Mouse (Mus musculus): ENCODE data around the gene Bmpr1a.
"Not testable (repeated sequence)": the region's sequence is repeated elsewhere in the genome, so short reads cannot be mapped to it uniquely, and the experiment has no call there.

Bmpr1a gene

DNA sequence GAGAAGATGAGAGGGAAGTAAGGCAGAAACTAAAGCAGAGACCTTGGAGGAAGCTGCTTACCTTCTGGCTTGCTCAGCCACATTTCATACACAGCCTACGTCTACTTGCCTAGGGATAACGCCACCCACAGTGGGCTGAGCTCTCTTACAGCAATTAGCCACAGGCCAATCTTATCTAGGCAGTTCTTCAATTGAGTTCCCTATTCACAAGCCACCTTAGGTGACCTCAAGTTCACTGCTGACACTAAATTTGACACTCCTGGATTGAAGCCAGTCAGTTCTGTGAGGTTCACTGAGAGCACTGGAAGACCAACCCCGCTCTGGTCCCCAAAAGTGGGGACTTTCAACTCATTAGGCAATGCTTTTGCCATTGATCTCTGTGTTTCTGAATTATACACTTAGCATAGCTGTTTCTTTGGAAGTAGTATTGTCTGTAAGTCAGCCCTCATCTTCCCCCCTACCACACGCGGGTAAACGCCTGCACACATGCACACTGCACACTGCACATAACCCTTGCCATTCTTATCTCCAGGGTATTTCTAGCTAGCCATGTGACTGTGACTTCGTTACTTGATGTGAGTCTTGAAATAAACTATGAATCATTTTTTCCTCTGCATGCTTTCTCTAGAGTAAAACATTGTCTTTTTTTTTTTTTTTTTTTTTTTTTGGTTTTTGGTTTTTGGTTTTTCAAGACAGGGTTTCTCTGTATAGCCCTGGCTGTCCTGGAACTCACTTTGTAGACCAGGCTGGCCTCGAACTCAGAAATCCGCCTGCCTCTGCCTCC lies 120.0 kb downstream of the Bmpr1a start:
- DNase-seq (ENCODE audit: extremely low spot score) = no peak

DNA sequence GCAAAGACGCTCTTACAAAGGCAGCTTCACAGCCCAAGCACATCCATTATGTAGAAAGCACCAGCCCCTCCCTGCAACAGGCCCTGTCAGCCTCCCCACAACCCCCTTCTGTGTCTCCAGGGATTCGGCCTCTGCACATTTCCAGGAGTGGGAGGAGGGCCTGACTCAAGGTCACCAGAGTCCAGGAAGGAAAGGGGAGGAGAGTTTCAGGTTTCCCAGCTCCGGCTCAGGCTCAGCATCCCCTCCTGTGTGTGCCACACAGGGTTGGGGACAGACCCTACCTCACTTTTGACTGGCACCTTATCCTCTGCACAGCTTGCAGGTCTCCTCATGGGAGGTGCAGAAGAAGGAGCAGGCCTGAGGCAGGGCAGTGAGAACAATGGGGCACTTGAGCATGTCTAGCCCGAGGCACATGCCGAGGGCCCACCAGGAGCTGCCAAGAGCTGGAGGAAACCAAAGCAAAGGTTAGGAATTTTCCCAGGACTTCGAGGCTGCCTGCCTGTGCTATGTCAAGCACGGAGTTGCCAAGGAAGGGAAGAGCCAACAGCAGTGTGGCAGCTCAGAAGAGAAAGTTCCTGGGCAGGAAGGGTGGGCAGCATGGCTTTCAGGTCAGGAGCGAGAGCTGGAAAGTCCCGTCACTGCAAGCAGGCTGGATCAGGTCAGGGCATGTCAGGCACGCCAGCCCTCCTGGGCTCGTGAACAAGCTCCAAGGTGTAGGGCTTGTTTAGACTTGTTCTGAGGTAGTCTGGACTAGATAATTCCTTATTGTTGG lies 124.4 kb downstream of the Bmpr1a start:
- peak; percentile 60 for DNase-seq (ENCODE audit: extremely low spot score)

DNA sequence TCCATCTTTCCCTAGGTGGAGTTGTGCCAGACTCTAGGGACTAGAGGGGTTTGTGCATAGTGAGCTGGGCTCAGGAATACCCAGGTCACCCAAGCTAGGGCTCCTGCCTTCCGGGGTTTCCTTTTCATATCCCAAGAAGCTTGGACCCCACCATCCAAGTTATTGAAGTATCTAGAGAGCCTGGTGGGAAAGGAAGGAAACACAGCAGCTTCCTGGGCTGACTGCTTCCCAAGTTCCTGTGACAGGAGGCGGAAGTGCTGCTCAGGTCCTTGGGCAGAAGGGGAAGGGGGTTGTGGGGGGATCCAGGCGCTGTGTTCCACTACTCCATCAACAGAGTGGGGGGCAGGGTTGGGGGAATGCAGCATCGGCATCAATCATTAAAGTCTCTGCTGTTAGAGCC lies 126.0 kb downstream of the Bmpr1a start:
- DNase-seq (ENCODE audit: extremely low spot score) = no peak

DNA sequence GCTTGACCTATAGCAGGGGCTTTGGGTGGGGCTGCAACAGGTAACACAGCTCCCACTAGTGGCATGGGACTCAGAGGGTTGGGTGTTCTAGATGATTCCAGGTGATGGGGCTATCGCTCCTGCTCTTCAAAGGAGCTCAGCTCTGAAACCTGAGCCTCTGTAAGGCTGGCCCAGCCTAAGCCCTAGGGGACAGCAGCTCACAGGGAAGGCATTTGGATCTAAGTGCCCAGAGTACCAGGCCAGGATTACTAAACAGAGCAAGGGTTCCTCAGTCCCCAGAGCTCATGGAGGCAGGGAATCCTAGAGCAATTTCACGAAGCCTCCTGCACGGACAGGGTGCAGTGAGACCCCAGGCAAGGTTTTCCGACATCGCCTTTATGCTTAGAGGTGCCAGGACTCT lies 127.2 kb downstream of the Bmpr1a start:
- no peak for DNase-seq (ENCODE audit: extremely low spot score)

DNA sequence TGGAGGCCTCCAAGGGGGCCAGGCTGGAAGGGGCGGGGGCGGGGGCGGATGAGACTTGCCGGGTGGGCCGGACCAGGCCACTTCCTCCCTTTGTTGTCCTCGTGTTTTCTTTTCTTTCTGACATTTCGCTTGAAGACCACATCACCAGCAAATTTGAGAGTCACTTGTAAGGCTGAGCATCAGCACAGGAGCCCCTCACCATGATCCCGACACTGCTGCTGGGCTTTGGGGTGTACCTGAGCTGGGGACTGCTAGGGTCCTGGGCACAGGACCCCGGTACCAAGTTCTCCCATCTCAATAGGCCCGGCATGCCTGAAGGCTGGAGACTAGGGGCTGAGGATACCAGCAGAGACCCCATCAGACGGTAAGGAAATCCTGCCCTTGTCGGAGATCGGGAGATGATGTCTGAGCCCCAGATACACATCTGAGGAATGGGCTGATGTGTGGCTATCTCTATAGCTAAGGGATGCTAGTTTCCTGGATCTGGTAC lies 127.7 kb downstream of the Bmpr1a start, which contains the start of gene Mmrn2:
Gene Mmrn2, plus strand, starts transcription at position 51 of the 490 bp plus-strand sequence.
- no peak for DNase-seq (ENCODE audit: extremely low spot score)

DNA sequence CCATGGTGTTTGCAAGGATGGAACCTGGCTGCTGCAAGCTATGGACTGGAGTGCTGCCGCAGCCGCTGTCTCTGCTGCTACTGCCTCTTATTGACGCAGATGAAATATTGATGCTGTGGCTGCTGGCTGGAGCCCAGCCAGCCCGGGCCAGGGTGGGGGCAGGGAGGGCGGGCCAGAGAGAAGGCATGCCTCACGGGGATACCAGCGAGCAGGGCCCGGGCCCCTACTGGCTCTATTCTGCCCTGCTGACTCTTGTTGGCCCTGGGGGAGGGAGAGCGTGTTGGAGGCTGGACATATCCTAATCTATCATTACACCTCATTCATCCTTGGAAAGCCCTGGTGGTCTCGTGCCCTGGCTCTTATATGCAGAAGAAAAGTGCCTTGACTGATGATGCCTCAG lies 128.6 kb downstream of the Bmpr1a start, which contains the start of gene Sncg:
Gene Sncg, minus strand, starts transcription at position 213 of the 400 bp plus-strand sequence.
- DNase-seq (ENCODE audit: extremely low spot score) = peak; percentile 20

DNA sequence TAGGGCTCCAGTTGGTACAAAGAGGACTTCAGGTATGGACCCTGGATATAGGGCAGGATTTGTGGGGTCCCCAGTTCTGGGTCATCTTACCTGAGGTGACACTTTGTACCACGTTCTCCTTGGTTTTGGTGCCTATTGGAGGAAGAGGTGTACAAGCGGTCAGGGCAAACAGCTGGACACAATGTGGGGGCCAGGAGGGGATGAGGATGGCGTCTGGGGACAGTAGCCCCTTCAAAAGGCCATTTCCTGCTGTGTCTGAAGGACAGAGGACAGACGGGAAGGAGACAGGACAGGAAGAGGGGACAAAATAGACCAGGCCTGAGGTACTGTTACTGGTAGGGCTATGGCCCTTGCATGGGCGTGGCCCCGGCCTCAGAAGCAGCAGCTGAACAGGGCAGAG lies 129.6 kb downstream of the Bmpr1a start:
- DNase-seq (ENCODE audit: extremely low spot score) = no peak

DNA sequence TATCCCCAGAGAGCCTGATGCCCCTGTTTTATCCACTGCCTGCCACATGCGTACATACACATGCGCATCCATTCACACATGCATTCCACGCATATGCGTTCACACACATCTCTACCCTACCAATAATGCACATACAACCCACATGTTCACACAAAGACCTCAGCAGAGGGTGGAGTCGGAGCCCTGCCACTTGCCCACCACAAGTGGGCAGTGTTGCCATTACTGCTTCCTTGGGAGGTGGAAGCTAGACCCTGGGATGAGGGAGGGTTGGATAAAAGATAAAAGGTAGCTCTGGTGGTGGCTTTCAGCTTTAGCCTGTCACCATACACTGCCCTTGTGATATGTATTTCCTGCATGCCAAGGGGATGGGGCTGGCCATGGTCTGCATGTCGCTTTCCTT lies 130.5 kb downstream of the Bmpr1a start:
- DNase-seq (ENCODE audit: extremely low spot score) = peak; percentile 39

DNA sequence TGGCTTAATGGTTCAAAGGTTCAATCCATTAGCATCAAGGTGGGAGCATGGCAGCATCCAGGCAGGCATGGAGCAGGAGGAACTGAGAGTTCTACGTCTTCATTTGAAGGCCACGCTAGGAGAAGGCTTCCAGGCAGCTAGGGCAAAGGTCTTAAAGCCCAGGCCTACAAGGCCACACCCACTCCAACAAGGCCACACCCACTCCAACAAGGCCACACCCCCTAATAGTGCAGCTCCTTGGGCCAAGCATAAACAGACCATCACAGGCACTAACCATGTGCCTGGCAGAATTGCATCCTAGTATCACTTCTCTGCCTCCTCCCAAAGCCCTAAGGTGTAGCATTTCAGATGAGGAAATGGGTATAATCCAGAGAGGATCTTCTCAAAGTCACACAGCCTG lies 131.4 kb downstream of the Bmpr1a start:
- no peak for DNase-seq (ENCODE audit: extremely low spot score)

DNA sequence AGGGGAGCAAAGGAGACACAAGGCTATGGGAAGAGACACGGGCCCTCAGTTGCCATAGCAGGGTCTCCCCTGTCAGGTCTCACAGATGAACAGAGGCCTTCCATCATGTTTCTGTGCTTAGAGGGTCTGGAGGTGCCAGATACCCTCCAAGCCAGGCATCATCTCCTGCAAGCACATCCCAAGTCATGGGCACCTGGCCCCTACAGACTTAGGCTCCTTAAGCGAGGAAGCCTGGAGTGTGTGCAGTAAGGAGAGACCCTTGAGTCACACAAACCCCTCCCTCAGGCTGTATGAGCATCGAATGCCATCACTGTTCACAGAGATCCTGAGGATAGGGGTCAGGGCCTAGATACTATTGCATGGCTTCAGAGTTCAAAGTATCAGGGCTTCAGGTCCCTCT lies 132.2 kb downstream of the Bmpr1a start:
- DNase-seq (ENCODE audit: extremely low spot score) = no peak

DNA sequence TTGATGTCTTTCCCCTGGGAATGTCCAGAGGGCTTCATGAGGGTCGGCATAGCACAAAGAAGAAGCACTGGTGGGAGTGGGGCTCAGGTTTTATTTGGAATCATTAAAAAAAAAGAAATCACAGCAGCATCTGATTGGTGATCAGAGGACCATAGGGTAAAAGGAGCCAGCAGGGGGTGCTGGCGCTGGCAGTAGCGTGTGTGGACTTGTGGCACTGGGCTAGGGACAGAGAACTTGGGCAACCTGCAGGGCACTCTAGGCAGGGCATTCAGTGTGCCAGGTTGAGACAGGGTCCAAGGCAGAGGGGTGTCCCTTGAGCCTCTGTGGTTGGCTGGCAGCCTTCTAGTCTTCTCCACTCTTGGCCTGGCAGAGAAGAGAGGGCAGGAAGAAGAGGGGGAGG lies 132.9 kb downstream of the Bmpr1a start:
- DNase-seq (ENCODE audit: extremely low spot score) = no peak

DNA sequence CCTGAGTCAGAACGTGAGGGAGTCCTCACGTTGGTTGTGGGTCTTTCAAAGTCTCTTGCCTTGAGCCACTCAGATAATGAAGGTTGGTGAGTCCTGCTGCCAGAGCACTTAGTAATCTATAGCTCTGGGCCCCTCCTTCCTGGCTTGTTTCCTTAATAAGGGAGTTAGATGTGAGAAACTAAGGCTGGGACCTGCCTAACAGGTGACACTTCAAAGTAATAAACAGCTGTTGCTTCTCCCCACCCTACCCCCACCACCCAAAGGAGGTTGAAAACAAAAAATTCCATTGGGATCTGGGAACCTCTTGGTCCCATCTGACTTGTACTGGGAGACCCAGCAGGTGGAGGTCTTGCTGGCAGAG lies 138.0 kb downstream of the Bmpr1a start:
- no peak for DNase-seq (ENCODE audit: extremely low spot score)

DNA sequence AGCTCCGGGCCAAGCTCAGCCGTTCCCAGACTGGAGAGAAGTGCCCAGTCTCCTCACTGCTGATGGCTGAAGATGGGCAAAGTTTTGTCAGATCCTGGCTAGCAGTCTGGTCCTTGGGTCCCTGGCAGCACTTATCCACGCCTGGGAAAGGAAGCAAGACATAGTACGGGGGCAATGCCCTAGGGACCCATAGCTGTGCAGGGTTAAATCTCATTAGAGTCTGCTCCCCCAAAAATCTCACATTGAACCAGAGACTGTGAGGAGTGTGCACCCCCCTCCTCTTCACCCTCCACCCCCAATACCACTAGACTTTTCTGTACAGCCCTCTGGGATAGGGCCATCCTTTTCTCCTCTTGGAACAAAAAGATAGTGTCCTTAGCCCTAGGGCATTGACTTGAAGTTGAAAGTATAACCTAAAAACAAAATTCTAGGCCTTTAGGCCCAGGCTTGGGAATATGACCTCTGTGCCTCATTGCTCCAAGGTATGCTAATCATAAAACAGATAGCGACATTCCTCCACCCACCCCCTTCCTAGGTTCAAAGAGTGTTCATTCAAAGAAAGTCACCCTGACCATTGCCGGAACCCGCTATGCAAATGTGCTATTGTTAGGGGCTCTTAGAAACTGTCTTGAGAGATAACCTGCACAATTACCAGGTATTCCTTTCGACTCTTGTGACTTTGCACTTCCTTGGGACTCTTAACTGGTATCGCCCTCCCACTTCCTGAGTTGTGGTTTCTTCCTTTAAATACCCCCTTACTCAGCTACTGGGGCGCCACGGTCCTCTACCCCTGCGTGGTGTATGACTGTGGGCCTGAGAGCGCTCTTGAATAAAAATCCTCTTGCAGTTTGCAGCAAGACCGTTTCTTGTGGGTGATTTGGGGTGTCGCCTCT lies 138.6 kb downstream of the Bmpr1a start:
- DNase-seq (ENCODE audit: extremely low spot score) = not testable (repeated sequence)

DNA sequence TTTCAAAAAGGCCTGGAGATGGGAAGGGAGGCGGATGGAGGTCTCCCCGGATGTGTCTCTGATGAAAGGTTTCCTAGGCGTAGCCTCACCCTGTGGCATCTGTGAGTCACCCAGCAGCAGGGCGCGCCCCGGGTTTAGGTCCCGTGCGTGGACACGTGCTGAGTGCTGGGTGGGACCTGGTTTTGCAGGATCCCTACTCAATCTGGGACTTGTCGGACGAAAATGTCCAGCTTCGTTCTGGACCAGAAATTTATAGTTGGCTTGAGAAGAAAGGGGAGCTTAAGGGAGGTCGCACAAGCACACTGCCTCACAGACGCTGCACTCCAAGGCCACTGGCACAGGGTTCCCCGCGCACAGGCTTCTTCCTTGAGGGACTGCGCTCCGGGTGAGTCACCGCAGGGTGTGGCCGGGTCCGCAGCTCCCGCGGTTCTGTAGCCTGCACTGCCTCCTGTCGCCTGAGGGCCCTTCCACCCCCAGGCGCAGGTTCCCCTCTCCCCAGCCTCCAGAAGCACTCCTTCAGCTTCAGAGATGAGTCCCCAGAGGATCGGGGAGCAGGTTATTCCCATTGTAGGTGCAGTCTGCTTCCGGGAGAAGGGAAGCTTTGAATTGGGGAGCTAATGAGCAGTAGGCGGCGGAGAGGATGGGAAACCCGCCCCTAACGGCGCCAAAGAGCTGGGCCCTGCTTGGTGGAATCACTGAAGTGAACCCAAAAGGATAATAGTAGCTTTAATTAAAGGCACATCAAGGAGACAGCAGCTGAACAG lies 139.5 kb downstream of the Bmpr1a start:
- DNase-seq (ENCODE audit: extremely low spot score) = peak; percentile 57

DNA sequence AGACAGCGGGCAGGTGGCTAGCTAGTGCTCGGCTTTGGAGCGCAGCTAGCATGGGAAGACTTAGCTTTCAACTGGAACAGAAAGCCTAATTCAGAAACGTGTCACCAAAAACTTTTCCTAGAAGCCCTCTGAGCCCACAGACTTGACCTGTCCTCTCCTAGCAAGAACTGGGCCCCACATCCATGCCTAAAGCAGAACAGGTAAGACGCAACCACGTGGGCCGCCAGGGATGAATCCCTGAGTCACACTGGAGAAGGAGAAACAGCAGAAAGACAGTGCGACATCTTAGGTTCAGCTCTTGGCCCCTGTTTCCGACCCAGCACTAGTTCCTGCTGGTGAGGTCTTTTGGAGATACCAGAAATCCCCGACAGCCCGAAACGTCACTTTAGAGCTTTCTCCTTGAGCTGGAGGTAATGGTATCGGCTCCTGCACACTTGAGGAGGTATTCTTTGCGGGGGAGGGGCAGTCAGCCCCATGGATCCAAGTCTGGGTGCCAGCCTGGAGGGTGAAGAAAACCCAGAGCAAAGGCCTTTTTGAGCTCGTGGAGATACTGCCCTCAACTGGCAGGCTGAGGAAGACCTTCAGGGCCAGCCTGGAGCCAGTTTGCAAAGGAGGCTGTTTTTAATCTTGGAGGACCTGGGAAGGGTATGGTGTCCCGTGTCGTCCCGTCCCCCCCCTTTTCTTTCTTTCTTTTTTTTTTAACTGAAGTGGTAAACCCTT lies 140.3 kb downstream of the Bmpr1a start:
- DNase-seq (ENCODE audit: extremely low spot score) = peak; percentile 66

DNA sequence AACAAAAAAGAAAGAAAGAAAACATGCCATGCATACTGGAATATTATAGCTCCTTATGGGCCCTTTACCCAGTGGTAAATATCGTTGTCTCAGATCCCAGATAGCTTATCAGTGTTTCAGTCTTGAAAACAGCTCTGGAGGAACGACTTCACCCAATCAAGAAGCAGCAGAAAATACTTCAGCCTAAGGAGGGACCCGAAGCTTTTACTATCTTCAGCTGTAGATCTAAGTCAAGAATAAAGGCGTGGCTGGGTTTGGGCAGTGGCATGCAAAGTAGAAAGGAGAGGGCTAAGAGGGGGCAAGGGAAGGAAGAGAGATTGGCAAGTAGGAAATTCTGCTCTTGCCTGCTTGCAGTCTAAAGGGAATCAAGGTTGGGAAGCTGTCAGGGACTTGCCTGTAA lies 141.0 kb downstream of the Bmpr1a start:
- no peak for DNase-seq (ENCODE audit: extremely low spot score)

Measured in embryo, embryonic 9.5 days (tissue).